Mouse (Mus musculus): ENCODE measurements around the gene Cd81. TPM values are rescaled to one million over a fixed set of nuclear protein-coding genes. Genes with fewer than 3 reads are reported as not detected.

The Cd81 gene
- polyA plus RNA-seq, 1 experiment: 653 TPM

GRCm38 (mm10) chr7:143020040-143020439 is 32.5 kb upstream of the Cd81 start:
- TF ChIP-seq POLR2A (IDR thresholded peaks at IDR 0.05; ENCODE audit: extremely low read depth, insufficient read depth, low read length): no peak
- no peak for TF ChIP-seq CTCF (IDR thresholded peaks at IDR 0.05; ENCODE audit: extremely low read depth, insufficient read depth, low read length)
- Histone ChIP-seq H3K27ac (ENCODE audit: insufficient read depth, low read length) (no peak overlapping the region), H3K4me1 (ENCODE audit: control insufficient read depth, insufficient read depth, low read length) (no peaks in the 10 kb centered on the region), H3K4me3 (ENCODE audit: insufficient read depth, low read length) (no peak overlapping the region)

GRCm38 (mm10) chr7:143020764-143021163 is 31.8 kb upstream of the Cd81 start:
- no peaks in the 10 kb centered on the region for H3K4me1 ChIP-seq (ENCODE audit: control insufficient read depth, insufficient read depth, low read length)
- no peak for TF ChIP-seq POLR2A (IDR thresholded peaks at IDR 0.05; ENCODE audit: extremely low read depth, insufficient read depth, low read length)
- TF ChIP-seq CTCF (IDR thresholded peaks at IDR 0.05; ENCODE audit: extremely low read depth, insufficient read depth, low read length): no peak
- no peak overlapping the region for H3K4me3 ChIP-seq (ENCODE audit: insufficient read depth, low read length)
- no peak overlapping the region for H3K27ac ChIP-seq (ENCODE audit: insufficient read depth, low read length)

DNA sequence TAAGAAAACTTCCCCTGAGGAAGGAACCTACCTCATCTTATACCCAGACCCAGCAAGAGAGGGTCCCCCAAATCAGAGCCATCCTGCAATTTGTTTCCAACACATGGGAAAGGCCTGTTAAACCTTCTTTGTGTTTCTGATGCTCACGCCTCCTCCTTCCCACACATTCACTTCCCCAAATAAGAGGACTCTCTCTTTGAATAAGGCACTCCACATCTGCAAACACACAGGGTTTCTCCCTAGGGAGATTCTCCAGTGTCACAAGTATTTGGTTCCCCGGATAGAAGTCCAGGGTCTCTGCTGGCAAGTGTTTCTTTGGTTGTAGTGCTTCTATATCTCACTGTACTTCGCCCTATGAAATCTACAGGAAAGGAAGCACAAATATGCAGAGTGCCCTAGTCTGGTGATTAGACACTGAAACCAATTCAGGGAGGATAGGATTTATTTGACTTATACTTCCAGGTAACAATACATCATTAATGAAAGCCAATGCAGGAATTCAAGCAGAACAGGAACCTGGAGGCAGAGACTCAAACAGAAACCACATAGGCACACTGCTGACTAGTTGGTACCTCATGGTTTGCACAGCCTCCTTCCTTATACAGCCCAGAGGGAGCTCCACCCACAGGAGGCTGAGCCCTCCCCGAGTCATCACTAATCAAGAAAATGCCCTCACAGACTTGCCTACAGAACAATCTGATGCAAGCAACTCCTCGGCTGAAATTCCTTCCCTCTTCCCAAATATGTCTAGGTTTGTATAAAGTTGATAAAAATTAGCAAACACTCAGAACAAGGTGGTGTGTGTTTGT is 31.0 kb upstream of the Cd81 start:
- Histone ChIP-seq H3K27ac (ENCODE audit: insufficient read depth, low read length) (no peak overlapping the region), H3K4me1 (ENCODE audit: control insufficient read depth, insufficient read depth, low read length) (no peaks in the 10 kb centered on the region), H3K4me3 (ENCODE audit: insufficient read depth, low read length) (no peak overlapping the region)
- TF ChIP-seq POLR2A (IDR thresholded peaks at IDR 0.05; ENCODE audit: extremely low read depth, insufficient read depth, low read length): no peak
- TF ChIP-seq CTCF (IDR thresholded peaks at IDR 0.05; ENCODE audit: extremely low read depth, insufficient read depth, low read length): no peak

GRCm38 (mm10) chr7:143023499-143023898 is 29.0 kb upstream of the Cd81 start:
- TF ChIP-seq CTCF (IDR thresholded peaks at IDR 0.05; ENCODE audit: extremely low read depth, insufficient read depth, low read length): no peak
- no peak for TF ChIP-seq POLR2A (IDR thresholded peaks at IDR 0.05; ENCODE audit: extremely low read depth, insufficient read depth, low read length)
- no peaks in the 10 kb centered on the region for H3K4me1 ChIP-seq (ENCODE audit: control insufficient read depth, insufficient read depth, low read length)
- no peak overlapping the region for H3K4me3 ChIP-seq (ENCODE audit: insufficient read depth, low read length)
- H3K27ac ChIP-seq (ENCODE audit: insufficient read depth, low read length): no peak overlapping the region

DNA sequence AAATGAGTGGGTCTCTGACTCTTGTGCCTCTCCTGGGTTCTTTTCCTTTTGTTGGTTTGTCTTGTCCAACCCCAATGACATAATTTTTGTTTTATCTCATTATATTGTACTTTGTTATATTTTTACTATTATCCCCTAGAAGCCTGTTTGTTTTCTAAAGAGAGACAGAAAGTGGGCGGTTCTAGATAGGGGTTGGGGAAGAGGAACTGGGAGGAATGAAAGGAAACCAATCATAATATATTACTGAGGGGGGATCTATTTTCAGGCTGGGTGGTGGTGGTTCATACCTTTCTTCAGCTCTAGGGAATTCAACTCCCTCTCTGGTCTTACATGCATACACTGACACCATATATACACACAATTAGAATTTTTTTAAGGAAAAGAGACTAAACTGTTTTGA is 28.2 kb upstream of the Cd81 start:
- H3K27ac ChIP-seq (ENCODE audit: insufficient read depth, low read length): no peak overlapping the region
- no peak for TF ChIP-seq CTCF (IDR thresholded peaks at IDR 0.05; ENCODE audit: extremely low read depth, insufficient read depth, low read length)
- no peak for TF ChIP-seq POLR2A (IDR thresholded peaks at IDR 0.05; ENCODE audit: extremely low read depth, insufficient read depth, low read length)
- H3K4me1 ChIP-seq (ENCODE audit: control insufficient read depth, insufficient read depth, low read length): no peaks in the 10 kb centered on the region
- no peak overlapping the region for H3K4me3 ChIP-seq (ENCODE audit: insufficient read depth, low read length)

DNA sequence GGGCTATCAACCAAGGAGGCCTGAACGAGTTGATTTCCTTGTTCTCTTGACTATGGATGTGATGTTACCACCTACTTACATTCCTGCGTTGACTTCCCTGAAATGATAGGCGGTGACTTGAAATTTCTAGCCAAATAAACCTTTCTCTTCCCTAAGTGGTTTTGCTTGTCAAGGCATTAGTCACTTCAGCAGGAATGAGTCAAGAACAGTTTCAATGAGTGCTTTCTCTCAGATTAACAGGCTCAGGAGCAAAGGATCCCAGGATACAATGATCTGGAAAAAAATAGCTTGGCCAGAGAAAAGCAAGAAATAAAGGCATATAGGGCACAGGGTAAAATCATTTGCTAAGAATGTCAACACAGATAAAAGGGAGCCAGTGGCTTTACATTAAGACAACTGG is 27.0 kb upstream of the Cd81 start:
- TF ChIP-seq POLR2A (IDR thresholded peaks at IDR 0.05; ENCODE audit: extremely low read depth, insufficient read depth, low read length): no peak
- no peak for TF ChIP-seq CTCF (IDR thresholded peaks at IDR 0.05; ENCODE audit: extremely low read depth, insufficient read depth, low read length)
- Histone ChIP-seq H3K4me1 (ENCODE audit: control insufficient read depth, insufficient read depth, low read length) (no peaks in the 10 kb centered on the region), H3K27ac (ENCODE audit: insufficient read depth, low read length) (no peak overlapping the region)

GRCm38 (mm10) chr7:143027196-143027595 is 25.3 kb upstream of the Cd81 start:
- TF ChIP-seq CTCF (IDR thresholded peaks at IDR 0.05; ENCODE audit: extremely low read depth, insufficient read depth, low read length): no peak
- Histone ChIP-seq H3K4me1 (ENCODE audit: control insufficient read depth, insufficient read depth, low read length) (no peaks in the 10 kb centered on the region), H3K4me3 (ENCODE audit: insufficient read depth, low read length) (no peak overlapping the region), H3K27ac (ENCODE audit: insufficient read depth, low read length) (no peak overlapping the region)

More for the DNA sequence above, 27.0 kb upstream of the Cd81 start:
- H3K4me3 ChIP-seq (ENCODE audit: insufficient read depth, low read length): no peak overlapping the region

- H3K27ac ChIP-seq (ENCODE audit: insufficient read depth, low read length): no peak overlapping the region
- TF ChIP-seq POLR2A (IDR thresholded peaks at IDR 0.05; ENCODE audit: extremely low read depth, insufficient read depth, low read length) (no peak), CTCF (IDR thresholded peaks at IDR 0.05; ENCODE audit: extremely low read depth, insufficient read depth, low read length) (no peak)
- H3K4me3 ChIP-seq (ENCODE audit: insufficient read depth, low read length): no peak overlapping the region
- H3K4me1 ChIP-seq (ENCODE audit: control insufficient read depth, insufficient read depth, low read length): no peaks in the 10 kb centered on the region
Observed at GRCm38 (mm10) chr7:143031816-143032215, 20.7 kb upstream of the Cd81 start.

DNA sequence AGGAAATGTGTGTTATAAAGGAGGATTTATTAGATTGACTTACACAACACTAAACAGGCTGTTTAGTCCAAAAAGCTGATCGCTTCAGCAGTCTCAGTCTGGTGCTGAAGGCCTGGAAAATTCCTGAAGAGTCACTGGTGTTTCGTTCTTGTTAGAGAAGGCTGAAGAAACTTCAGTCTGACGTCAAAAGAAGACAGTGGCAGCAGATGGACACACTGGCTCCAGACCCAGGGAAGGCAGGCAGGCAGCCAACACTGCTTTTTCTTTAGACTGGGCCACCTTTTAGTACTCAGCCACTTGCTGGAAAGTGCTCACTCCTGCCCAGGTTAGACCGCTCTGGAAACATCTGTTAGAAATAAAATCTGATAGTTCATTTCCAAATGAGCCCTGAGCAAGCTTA is 19.0 kb upstream of the Cd81 start:
- Histone ChIP-seq H3K27ac (ENCODE audit: insufficient read depth, low read length) (no peak overlapping the region), H3K4me1 (ENCODE audit: control insufficient read depth, insufficient read depth, low read length) (no peaks in the 10 kb centered on the region), H3K4me3 (ENCODE audit: insufficient read depth, low read length) (no peak overlapping the region)
- TF ChIP-seq POLR2A (IDR thresholded peaks at IDR 0.05; ENCODE audit: extremely low read depth, insufficient read depth, low read length) (no peak), CTCF (IDR thresholded peaks at IDR 0.05; ENCODE audit: extremely low read depth, insufficient read depth, low read length) (no peak)

GRCm38 (mm10) chr7:143034112-143034511 is 18.4 kb upstream of the Cd81 start:
- Histone ChIP-seq H3K4me1 (ENCODE audit: control insufficient read depth, insufficient read depth, low read length) (no peaks in the 10 kb centered on the region), H3K27ac (ENCODE audit: insufficient read depth, low read length) (no peak overlapping the region)
- TF ChIP-seq CTCF (IDR thresholded peaks at IDR 0.05; ENCODE audit: extremely low read depth, insufficient read depth, low read length) (no peak), POLR2A (IDR thresholded peaks at IDR 0.05; ENCODE audit: extremely low read depth, insufficient read depth, low read length) (no peak)

More at GRCm38 (mm10) chr7:143034112-143034511, 18.4 kb upstream of the Cd81 start:
- no peak overlapping the region for H3K4me3 ChIP-seq (ENCODE audit: insufficient read depth, low read length)

Data from cortical plate, adult 2 months (tissue).